Mouse (Mus musculus) kidney, adult 2 months (tissue): ENCODE results near the gene Gm49322.

Experiments used
- CTCF ChIP-seq: fragments of 200-500 bp; conservative IDR thresholded peaks from 2 replicates; pipeline ENCODE4 v1.5.1; 2011; ENCODE audit warnings: low read depth, mild to moderate bottlenecking, control low read depth, low read length, moderate library complexity, mixed read lengths; ENCODE audit not compliant: insufficient read depth, insufficient read length
- POLR2A ChIP-seq: fragments of 200-500 bp; IDR thresholded peaks from one replicate; pipeline ENCODE4 v1.6.1; 2011; ENCODE audit warnings: low read depth, low read length, control low read depth

- TF ChIP-seq POLR2A (no peak), CTCF (no peak)
Measured at GRCm38 (mm10) chr10:80569664-80570066, 36.2 kb upstream of the Gm49322 start.
